Mouse (Mus musculus) G1E (cell line): ENCODE results near the gene Actg2. TPM values are rescaled to one million over a fixed set of nuclear protein-coding genes. Genes with fewer than 3 reads are reported as not detected.

Source experiments
- ATAC-seq: 2 replicates; pipeline ENCODE4 v1.8.0; 2016; ENCODE audit warnings: mild to moderate bottlenecking; ENCODE audit not compliant: insufficient number of reproducible peaks, poor library complexity, low FRiP score, severe bottlenecking; ENCODE audit errors: extremely low read depth
- DNase-seq: peaks from one replicate; pipeline ENCODE4 v3.0.0; 2012; ENCODE audit warnings: low spot score
- H3K27me3 ChIP-seq: 2 replicates; pipeline ENCODE4 v1.6.1; 2012; ENCODE audit warnings: mild to moderate bottlenecking, low read length, inconsistent platforms; ENCODE audit not compliant: insufficient read depth
- H3K36me3 ChIP-seq: replicated peaks from 2 replicates; pipeline ENCODE3; 2012; ENCODE audit warnings: mild to moderate bottlenecking, inconsistent platforms
- H3K4me1 ChIP-seq: 2 replicates; pipeline ENCODE4 v1.6.1; 2012; ENCODE audit warnings: low read depth, low read length, inconsistent platforms, mixed read lengths; ENCODE audit not compliant: insufficient read depth
- H3K4me3 ChIP-seq: 2 replicates; pipeline ENCODE4 v1.5.1; 2012; ENCODE audit warnings: low read depth, mild to moderate bottlenecking, inconsistent platforms, low read length, moderate library complexity, mixed read lengths
- H3K9me3 ChIP-seq: replicated peaks from 2 replicates; pipeline ENCODE4 v1.6.1; 2012; ENCODE audit warnings: inconsistent platforms
- CTCF ChIP-seq: IDR thresholded peaks from 2 replicates; pipeline ENCODE4 v1.5.1; 2012; ENCODE audit warnings: low read depth, low read length, inconsistent platforms, mixed read lengths
- GATA1 ChIP-seq: IDR thresholded peaks from 2 replicates; pipeline ENCODE4 v1.6.1; 2012; ENCODE audit warnings: borderline replicate concordance, low read length, inconsistent platforms, mixed read lengths
- GATA2 ChIP-seq: IDR thresholded peaks from 2 replicates; pipeline ENCODE4 v1.6.1; 2012; ENCODE audit warnings: low read depth, low read length, inconsistent platforms, borderline replicate concordance
- POLR2AphosphoS5 ChIP-seq: IDR thresholded peaks from 2 replicates; pipeline ENCODE4 v1.6.1; 2012; ENCODE audit warnings: low read depth, low read length, inconsistent platforms; ENCODE audit not compliant: insufficient replicate concordance
- TAL1 ChIP-seq: conservative IDR thresholded peaks from 2 replicates; pipeline ENCODE4 v1.6.1; 2012; ENCODE audit warnings: low read depth, low read length, inconsistent platforms, mixed read lengths
- polyA plus RNA-seq: library from polyadenylated mRNA; stranded (reverse); fragments of >175 nt; gene quantifications from 2 replicates; pipeline ENCODE4 v1.2.3, GENCODE M21; 2012
- total RNA-seq, 2 experiments: library from RNA; stranded (forward) in 1 of 2; stranded (reverse) in 1 of 2; fragments of 200-1000 nt in 1 of 2; fragments of >200 nt in 1 of 2; fragmentation: Nextera tagmentation in 1 of 2; gene quantifications; 2 replicates each; pipeline ENCODE4 v1.2.3; 2014 to 2017

The Actg2 gene
- total and polyA plus RNA-seq, 3 experiments: 0.11 TPM; not detected in 2

GRCm38 (mm10) chr6:83541756-83542456 lies 5.8 kb upstream of the Actg2 start:
- Histone ChIP-seq H3K36me3 (peaks cover 44% of the 10 kb centered on the region), H3K4me1 (no peaks in the 10 kb centered on the region), H3K27me3 (peaks cover 3% of the 10 kb centered on the region), H3K9me3 (no peaks in the 10 kb centered on the region), H3K4me3 (no peak overlapping the region)
- DNase-seq (no peak), ATAC-seq (no peak)
- TF ChIP-seq POLR2AphosphoS5 (no peak), GATA2 (no peak)

- peaks cover 25% of the 10 kb centered on the region for H3K36me3 ChIP-seq
- DNase-seq (no peak), ATAC-seq (no peak)
- H3K4me1 ChIP-seq: no peaks in the 10 kb centered on the region
- H3K9me3 ChIP-seq: no peaks in the 10 kb centered on the region
- no peak overlapping the region for H3K4me3 ChIP-seq
- TF ChIP-seq TAL1 (no peak), POLR2AphosphoS5 (no peak), GATA1 (no peak), GATA2 (no peak)
- H3K27me3 ChIP-seq: peaks cover 16% of the 10 kb centered on the region
Measured at GRCm38 (mm10) chr6:83540017-83540416, 4.0 kb upstream of the Actg2 start.

GRCm38 (mm10) chr6:83536795-83537059 lies 662 bp upstream of the Actg2 start:
- Histone ChIP-seq H3K4me3 (no peak overlapping the region), H3K4me1 (no peaks in the 10 kb centered on the region), H3K27me3 (peaks cover 40% of the 10 kb centered on the region), H3K36me3 (peaks cover 2% of the 10 kb centered on the region), H3K9me3 (no peaks in the 10 kb centered on the region)
- ATAC-seq: no peak
- DNase-seq: no peak
- TF ChIP-seq GATA2: no peak
- TF ChIP-seq CTCF: no peak

- Histone ChIP-seq H3K27me3 (peaks cover 50% of the 10 kb centered on the region), H3K9me3 (no peaks in the 10 kb centered on the region), H3K4me3 (no peak overlapping the region), H3K4me1 (no peaks in the 10 kb centered on the region), H3K36me3 (no peaks in the 10 kb centered on the region)
- TF ChIP-seq CTCF (no peak), GATA2 (no peak), TAL1 (no peak), POLR2AphosphoS5 (no peak)
- DNase-seq (no peak), ATAC-seq (no peak)
Measured at GRCm38 (mm10) chr6:83532608-83533007, 3.5 kb downstream of the Actg2 start.

- DNase-seq: no peak
- Histone ChIP-seq H3K4me3 (no peak overlapping the region), H3K4me1 (no peaks in the 10 kb centered on the region), H3K9me3 (peaks cover 3% of the 10 kb centered on the region), H3K27me3 (peaks cover 28% of the 10 kb centered on the region), H3K36me3 (no peaks in the 10 kb centered on the region)
- TF ChIP-seq TAL1 (no peak), GATA2 (no peak), POLR2AphosphoS5 (no peak), GATA1 (no peak), CTCF (no peak)
- ATAC-seq: no peak
Measured at GRCm38 (mm10) chr6:83523194-83523593, 12.9 kb downstream of the Actg2 start.

GRCm38 (mm10) chr6:83521784-83522183 lies 14.3 kb downstream of the Actg2 start:
- peaks cover 3% of the 10 kb centered on the region for H3K9me3 ChIP-seq
- no peak overlapping the region for H3K4me3 ChIP-seq
- DNase-seq: no peak
- no peak for ATAC-seq
- TF ChIP-seq POLR2AphosphoS5: no peak
- no peak for TF ChIP-seq CTCF
- H3K4me1 ChIP-seq: no peaks in the 10 kb centered on the region
- peaks cover 25% of the 10 kb centered on the region for H3K27me3 ChIP-seq
- no peaks in the 10 kb centered on the region for H3K36me3 ChIP-seq

- ATAC-seq: no peak
- no peak overlapping the region for H3K4me3 ChIP-seq
Measured at GRCm38 (mm10) chr6:83518637-83519036, 17.4 kb downstream of the Actg2 start.

More at GRCm38 (mm10) chr6:83518637-83519036, 17.4 kb downstream of the Actg2 start:
- Histone ChIP-seq H3K27me3 (peaks cover 36% of the 10 kb centered on the region), H3K36me3 (no peaks in the 10 kb centered on the region), H3K4me1 (no peaks in the 10 kb centered on the region), H3K9me3 (peaks cover 3% of the 10 kb centered on the region)
- TF ChIP-seq POLR2AphosphoS5 (no peak), CTCF (no peak), TAL1 (no peak), GATA1 (no peak), GATA2 (no peak)
- no peak for DNase-seq
